22 mouse cellular contexts compared by ENCODE assay signal in genomic region chr7:128330981-128331380, GRCm38 (mm10). TPM values are rescaled to one million over a fixed set of nuclear protein-coding genes. Genes with fewer than 3 reads are reported as not detected.
DNase-seq lines count a peak whose midpoint lies in the region; ATAC-seq and TF ChIP-seq lines count a peak whose summit lies in the region.
"Had no signal": no experiment of that assay in that cellular context is flagged by ENCODE, and none has a peak within 500 bp of the region (broad histone marks: within the 10 kb centered on the region; RNA-seq: fewer than 3 reads in every experiment).

No protein-coding gene starts in this region.

- no peak for ATAC-seq in embryonic facial prominence, embryonic 14.5 days (ENCODE audit: low read depth)
- no peak for ATAC-seq in midbrain, embryonic 14.5 days (ENCODE audit: low FRiP score, low TSS enrichment)
- ATAC-seq: forebrain, embryonic 15.5 days; intestine, embryonic 15.5 days had no signal

- H3K36me3 ChIP-seq in heart, embryonic 10.5 days, result no peaks in the 10 kb centered on the region
- H3K36me3 ChIP-seq in embryonic facial prominence, embryonic 14.5 days (ENCODE audit: control insufficient read depth, insufficient read depth, low read length), result no peaks in the 10 kb centered on the region
- no peaks in the 10 kb centered on the region for H3K36me3 ChIP-seq in midbrain, embryonic 14.5 days (ENCODE audit: control insufficient read depth, insufficient read depth, low read length)
- H3K36me3 ChIP-seq: forebrain, embryonic 15.5 days; heart, embryonic 12.5 days; intestine, embryonic 15.5 days had no signal

- H3K27me3 ChIP-seq in heart, embryonic 10.5 days (ENCODE audit: insufficient read depth, poor library complexity, severe bottlenecking), result no peaks in the 10 kb centered on the region
- H3K27me3 ChIP-seq in embryonic facial prominence, embryonic 14.5 days (replicated peaks; ENCODE audit: control insufficient read depth, insufficient read depth, low read length), result no peaks in the 10 kb centered on the region
- H3K27me3 ChIP-seq in midbrain, embryonic 14.5 days (ENCODE audit: control insufficient read depth, insufficient read depth, low read length), result no peaks in the 10 kb centered on the region
- H3K27me3 ChIP-seq: forebrain, embryonic 15.5 days; heart, embryonic 12.5 days; intestine, embryonic 15.5 days had no signal

- TF ChIP-seq POLR2A in brain, embryonic 14.5 days (IDR thresholded peaks at IDR 0.05; ENCODE audit: borderline replicate concordance, extremely low read depth, insufficient read depth, insufficient read length, poor library complexity, severe bottlenecking), result no peak

- H3K9me3 ChIP-seq in heart, embryonic 10.5 days, result no peaks in the 10 kb centered on the region
- no peaks in the 10 kb centered on the region for H3K9me3 ChIP-seq in embryonic facial prominence, embryonic 14.5 days (ENCODE audit: control insufficient read depth, low read length)
- no peaks in the 10 kb centered on the region for H3K9me3 ChIP-seq in midbrain, embryonic 14.5 days (ENCODE audit: control insufficient read depth, low read length)
- H3K9me3 ChIP-seq: forebrain, embryonic 15.5 days; heart, embryonic 12.5 days; intestine, embryonic 15.5 days had no signal

- H3K9ac ChIP-seq in embryonic facial prominence, embryonic 14.5 days (ENCODE audit: low read depth, low read length), result no peak overlapping the region
- H3K9ac ChIP-seq in midbrain, embryonic 14.5 days (replicated peaks; ENCODE audit: low read length), result no peak overlapping the region
- H3K9ac ChIP-seq: forebrain, embryonic 15.5 days; heart, embryonic 12.5 days; intestine, embryonic 15.5 days had no signal

- 68% methylated on average over 9 of the region's 9 CpGs for WGBS in heart, embryonic 10.5 days
- 32% methylated on average over 9 of the region's 9 CpGs for WGBS in embryonic facial prominence, embryonic 14.5 days
- 33% methylated on average over 9 of the region's 9 CpGs for WGBS in midbrain, embryonic 14.5 days

- peak; percentile 58 for DNase-seq in heart, embryonic 10.5 days (ENCODE audit: low spot score)
- no peak for DNase-seq in heart, postnatal 25 days (ENCODE audit: low spot score)
- peak; percentile 31 for DNase-seq in brain, embryonic 14.5 days (ENCODE audit: low read depth)
- no peak for DNase-seq in embryonic facial prominence, embryonic 14.5 days (ENCODE audit: low spot score)
- DNase-seq in midbrain, embryonic 14.5 days, result peak; percentile 63
- no peak for DNase-seq in thymus, postnatal 10 days (ENCODE audit: low spot score in 2 of 2)
- DNase-seq in spleen, adult 18-20 months, result no peak
- no peak for DNase-seq in gastrocnemius, postnatal 10 days
- DNase-seq: adrenal gland, adult 2 months; cerebellum, adult 9-10 months; heart, postnatal 14 days; kidney, adult 9 months; kidney, postnatal 4 days; layer of hippocampus, adult 9-11 months; left cerebral cortex, postnatal 4 days; lung, adult 2 months; right cerebral cortex, adult 18-20 months had no signal

- H3K27ac ChIP-seq in heart, embryonic 10.5 days, result no peak overlapping the region
- H3K27ac ChIP-seq in embryonic facial prominence, embryonic 14.5 days (replicated peaks; ENCODE audit: low read depth, low read length), result no peak overlapping the region
- peak overlapping the region; percentile 41; the same call in 1 of the 2 replicates for H3K27ac ChIP-seq in midbrain, embryonic 14.5 days (replicated peaks; ENCODE audit: low read depth, low read length)
- H3K27ac ChIP-seq: forebrain, embryonic 15.5 days; intestine, embryonic 15.5 days; left cerebral cortex, adult 2 months had no signal

- intact Hi-C loops in heart, postnatal 25 days (cut with DNase I), result loop anchor here (10.0 kb wide), 1 partner anchor 466 kb away; no protein-coding TSS in a partner anchor

- no peak for TF ChIP-seq CTCF in brain, embryonic 14.5 days (IDR thresholded peaks at IDR 0.05; ENCODE audit: borderline replicate concordance, extremely low read depth, insufficient read depth, insufficient read length)

- peak overlapping the region; percentile 13; the same call in 1 of the 2 replicates for H3K4me2 ChIP-seq in embryonic facial prominence, embryonic 14.5 days (ENCODE audit: low read depth, low read length)
- peak overlapping the region; percentile 12; the same call in 1 of the 2 replicates for H3K4me2 ChIP-seq in midbrain, embryonic 14.5 days (ENCODE audit: low read length)
- H3K4me2 ChIP-seq: forebrain, embryonic 15.5 days; heart, embryonic 12.5 days; intestine, embryonic 15.5 days had no signal

- H3K4me3 ChIP-seq in heart, embryonic 10.5 days, result no peak overlapping the region
- no peak overlapping the region for H3K4me3 ChIP-seq in embryonic facial prominence, embryonic 14.5 days (ENCODE audit: low read depth, low read length)
- H3K4me3 ChIP-seq in midbrain, embryonic 14.5 days (replicated peaks; ENCODE audit: low read depth, low read length), result no peak overlapping the region
- H3K4me3 ChIP-seq: erythroblast, embryonic 14.5 days; forebrain, embryonic 15.5 days; heart, embryonic 12.5 days; intestine, embryonic 15.5 days; left cerebral cortex, adult 2 months had no signal

- no peaks in the 10 kb centered on the region for H3K4me1 ChIP-seq in heart, embryonic 10.5 days
- no peaks in the 10 kb centered on the region for H3K4me1 ChIP-seq in embryonic facial prominence, embryonic 14.5 days (ENCODE audit: control insufficient read depth, insufficient read depth, low read length)
- peaks cover 13% of the 10 kb centered on the region; the same call in 1 of the 2 replicates for H3K4me1 ChIP-seq in midbrain, embryonic 14.5 days (ENCODE audit: control insufficient read depth, insufficient read depth, low read length)
- H3K4me1 ChIP-seq: forebrain, embryonic 15.5 days; heart, embryonic 12.5 days; intestine, embryonic 15.5 days had no signal

RNA-seq across cellular contexts. Expression of gene BC017158, which starts 33.0 kb away (rescaled TPM):
- 20.3 and 25.1 TPM in 2 replicates for polyA plus RNA-seq in heart, embryonic 10.5 days (2016; fragmentation: Nextera tagmentation; extraction: Ambion mirVana)
- total RNA-seq in heart, postnatal 25 days (2021), result 1 to 10 TPM; 6.1 to 6.4 TPM
- polyA plus RNA-seq in brain, embryonic 14.5 days (2012; rRNA removed), result 27.6 and 34.2 TPM in 2 replicates
- polyA plus RNA-seq in embryonic facial prominence, embryonic 14.5 days (2014; fragmentation: Nextera tagmentation; extraction: Ambion mirVana), result 23.6 and 26.1 TPM in 2 replicates
- polyA plus RNA-seq in midbrain, embryonic 14.5 days (2014; fragmentation: Nextera tagmentation; extraction: Ambion mirVana), result 20.1 and 20.2 TPM in 2 replicates
- total RNA-seq in gastrocnemius, postnatal 10 days (2021), result 10 to 100 TPM in 1 of 2 experiments, 1 to 10 TPM in 1; 7.0 to 11.9 TPM

Comparison
In these comparisons a context has a peak if more than half of its experiments do, and no peak if none do; other contexts are left out.
1. DNase-seq: peak in heart, embryonic 10.5 days (single experiment), brain, embryonic 14.5 days (single experiment) and midbrain, embryonic 14.5 days (single experiment); none in heart, postnatal 25 days (single experiment), embryonic facial prominence, embryonic 14.5 days (single experiment), thymus, postnatal 10 days (0 of 2), spleen, adult 18-20 months (0 of 2) and gastrocnemius, postnatal 10 days (single experiment).